Mouse (Mus musculus): Measurements from ENCODE around the gene Htra2. TPM values are rescaled to one million over a fixed set of nuclear protein-coding genes. Genes with fewer than 3 reads are reported as not detected.

Gene Htra2
- 51.1 and 64.9 TPM in 2 replicates for polyA plus RNA-seq (2014; fragmentation: Nextera tagmentation; extraction: Ambion mirVana)

DNA sequence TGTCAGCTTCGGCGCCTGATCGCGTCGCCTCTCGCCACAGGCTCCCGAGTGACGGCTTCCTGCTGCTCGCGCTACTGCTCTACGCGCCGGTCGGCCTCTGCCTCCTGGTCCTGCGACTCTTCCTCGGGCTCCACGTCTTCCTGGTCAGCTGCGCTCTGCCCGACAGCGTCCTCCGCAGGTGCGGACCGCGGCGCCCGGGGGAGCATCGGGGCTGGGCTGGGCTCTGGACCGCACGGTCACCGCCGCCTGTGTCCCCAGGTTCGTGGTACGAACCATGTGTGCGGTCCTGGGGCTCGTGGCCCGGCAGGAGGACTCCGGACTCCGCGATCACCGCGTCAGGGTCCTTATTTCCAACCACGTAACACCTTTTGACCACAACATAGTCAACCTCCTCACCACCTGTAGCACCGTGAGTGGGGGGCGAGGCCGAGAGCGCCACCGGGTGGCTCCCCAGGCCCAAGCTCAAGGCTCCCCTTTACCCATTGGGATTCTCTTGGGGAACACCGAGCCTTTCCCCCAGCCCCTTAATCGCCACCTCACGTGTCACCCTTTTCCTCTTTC lies at the start of gene Htra2:
TSS of gene Htra2 (minus strand) at position 403 of the 561 bp plus-strand sequence.
- H3K4me2 ChIP-seq (replicated peaks; ENCODE audit: low read depth, low read length) = peak within 1 kb of the TSS; percentile 95
- 0 out of 2 replicates have a peak, but pooled peaks have one; percentile 3 for ATAC-seq (ENCODE audit: low FRiP score, low TSS enrichment)
- H3K4me3 ChIP-seq (ENCODE audit: low read length) = peak within 1 kb of the TSS; percentile 70
- no peaks in the 10 kb centered on the region for H3K27me3 ChIP-seq (ENCODE audit: control insufficient read depth, insufficient read depth, low read length)
- peaks cover 20% of the 10 kb centered on the region for H3K4me1 ChIP-seq (ENCODE audit: control insufficient read depth, insufficient read depth, low read length)
- H3K9me3 ChIP-seq (ENCODE audit: control insufficient read depth, low read length) = no peaks in the 10 kb centered on the region
- H3K9ac ChIP-seq (ENCODE audit: low read depth, low read length) = peak within 1 kb of the TSS; percentile 91
- under 1% methylated on average over 50 of the region's 50 CpGs for WGBS
- H3K27ac ChIP-seq (ENCODE audit: low read depth, low read length) = peak within 1 kb of the TSS; percentile 79
- H3K36me3 ChIP-seq (ENCODE audit: control insufficient read depth, insufficient read depth, low read length) = peaks cover 41% of the 10 kb centered on the region

DNA sequence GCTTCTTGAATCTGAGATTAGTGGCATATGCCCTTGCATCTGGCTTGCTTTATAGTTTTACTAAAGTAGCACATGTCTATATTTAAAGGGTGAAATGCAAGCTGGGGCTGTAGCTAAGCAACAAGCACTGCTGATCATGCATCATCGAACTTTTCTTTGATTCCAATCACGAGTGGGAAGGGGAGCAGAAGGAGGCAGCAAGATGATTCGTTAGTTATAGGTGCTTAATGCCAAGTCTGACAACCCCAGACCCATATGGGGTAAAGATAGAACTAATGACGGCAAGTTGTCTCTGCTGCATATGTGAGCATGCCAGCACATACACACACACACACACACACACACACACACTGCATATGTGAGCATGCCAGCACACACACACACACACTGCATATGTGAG lies 49.1 kb upstream of the Htra2 start:
- no peaks in the 10 kb centered on the region for H3K27me3 ChIP-seq (ENCODE audit: control insufficient read depth, insufficient read depth, low read length)
- no peaks in the 10 kb centered on the region for H3K36me3 ChIP-seq (ENCODE audit: control insufficient read depth, insufficient read depth, low read length)
- no peak for ATAC-seq (ENCODE audit: low FRiP score, low TSS enrichment)
- H3K27ac ChIP-seq (ENCODE audit: low read depth, low read length) = no peak overlapping the region
- no peak overlapping the region for H3K4me2 ChIP-seq (replicated peaks; ENCODE audit: low read depth, low read length)
- 73% methylated on average over 4 of the region's 4 CpGs for WGBS
- H3K4me1 ChIP-seq (ENCODE audit: control insufficient read depth, insufficient read depth, low read length) = peaks cover 15% of the 10 kb centered on the region
- H3K9me3 ChIP-seq (ENCODE audit: control insufficient read depth, low read length) = no peaks in the 10 kb centered on the region
- no peak overlapping the region for H3K9ac ChIP-seq (ENCODE audit: low read depth, low read length)
- no peak overlapping the region for H3K4me3 ChIP-seq (ENCODE audit: low read length)

DNA sequence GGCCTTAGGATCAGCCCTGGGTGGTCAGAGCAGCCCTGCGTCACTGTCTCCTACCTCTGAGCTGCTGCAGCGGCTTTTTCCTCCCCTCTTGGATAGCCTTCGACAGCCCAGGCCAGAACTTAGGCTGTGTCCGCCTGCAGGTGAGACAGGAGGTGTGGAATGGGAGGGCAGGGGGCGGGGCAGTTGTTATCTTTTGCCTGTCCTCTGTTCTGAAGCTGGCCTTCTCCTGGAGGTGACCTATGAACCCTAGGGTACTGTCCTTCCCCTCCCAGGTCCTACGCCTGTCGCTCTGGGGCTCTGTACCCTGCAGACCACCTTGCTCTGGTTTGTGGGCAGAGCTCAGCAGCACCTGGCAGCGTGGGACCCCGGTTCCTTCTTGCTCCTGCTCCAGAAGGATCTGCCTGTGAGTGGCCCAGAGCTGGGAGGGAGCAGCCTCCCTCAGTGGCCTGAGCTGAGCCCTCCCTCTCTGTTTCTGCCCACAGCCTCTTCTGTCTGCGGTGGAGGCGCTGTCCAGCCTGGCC lies 48.1 kb upstream of the Htra2 start:
- Histone ChIP-seq H3K27me3 (ENCODE audit: control insufficient read depth, insufficient read depth, low read length) (no peaks in the 10 kb centered on the region), H3K4me3 (ENCODE audit: low read length) (no peak overlapping the region), H3K9ac (ENCODE audit: low read depth, low read length) (no peak overlapping the region; the same call in 1 of the 2 replicates), H3K4me1 (ENCODE audit: control insufficient read depth, insufficient read depth, low read length) (peaks cover 11% of the 10 kb centered on the region), H3K27ac (ENCODE audit: low read depth, low read length) (no peak overlapping the region), H3K4me2 (replicated peaks; ENCODE audit: low read depth, low read length) (no peak overlapping the region; the same call in 1 of the 2 replicates), H3K9me3 (ENCODE audit: control insufficient read depth, low read length) (no peaks in the 10 kb centered on the region), H3K36me3 (ENCODE audit: control insufficient read depth, insufficient read depth, low read length) (no peaks in the 10 kb centered on the region)
- 48% methylated on average over 11 of the region's 11 CpGs for WGBS
- ATAC-seq (ENCODE audit: low FRiP score, low TSS enrichment) = no peak

DNA sequence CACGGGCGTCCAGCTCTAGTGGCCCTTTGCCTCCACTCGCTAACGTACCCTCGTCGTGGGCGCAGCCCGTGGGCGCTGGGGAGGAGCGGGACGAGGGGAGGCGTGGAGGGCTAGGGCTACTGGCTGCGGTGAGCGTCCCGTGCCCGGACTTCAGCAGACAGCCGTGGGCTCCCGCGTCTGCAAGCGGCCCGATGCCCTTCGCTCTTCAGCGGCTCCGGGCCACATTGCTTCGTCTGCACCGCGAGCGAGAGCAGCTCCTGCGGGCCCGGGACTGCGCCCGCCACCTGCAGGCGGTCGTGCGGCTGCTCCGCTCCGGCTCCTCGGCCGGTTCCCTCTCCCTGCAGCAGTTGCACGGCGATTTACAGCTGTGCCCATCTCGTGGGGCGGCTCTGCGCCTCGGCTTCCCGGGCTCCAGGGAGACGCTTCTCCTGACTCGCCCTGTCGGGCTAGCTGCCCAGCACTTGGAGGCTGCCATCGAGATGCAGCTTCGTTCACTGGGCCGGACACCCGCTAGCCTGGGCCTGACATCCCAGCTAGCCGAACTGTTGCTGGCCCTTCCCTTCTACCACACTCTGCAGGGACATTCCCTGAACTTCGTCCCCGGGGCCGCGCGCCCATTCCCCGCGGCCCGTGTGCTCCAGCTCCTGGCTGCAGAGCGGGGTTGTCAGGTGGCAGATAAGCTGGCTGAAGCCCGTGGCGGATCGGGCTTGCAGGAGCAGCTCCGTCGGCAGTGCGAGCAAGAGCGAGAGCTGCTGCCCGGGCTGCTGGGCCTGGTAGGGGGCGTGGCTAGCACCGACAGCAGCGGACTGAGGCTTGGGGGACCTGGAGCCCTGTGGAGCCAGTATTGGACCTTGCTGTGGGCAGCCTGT lies 46.8 kb upstream of the Htra2 start:
- peak; percentile 80 for ATAC-seq (ENCODE audit: low FRiP score, low TSS enrichment)
- WGBS = under 1% methylated on average over 73 of the region's 74 CpGs
- H3K4me1 ChIP-seq (ENCODE audit: control insufficient read depth, insufficient read depth, low read length) = peaks cover 11% of the 10 kb centered on the region
- no peaks in the 10 kb centered on the region for H3K36me3 ChIP-seq (ENCODE audit: control insufficient read depth, insufficient read depth, low read length)
- H3K27ac ChIP-seq (ENCODE audit: low read depth, low read length) = peak overlapping the region; percentile 12; the same call in 1 of the 2 replicates
- peak overlapping the region; percentile 99 for H3K4me2 ChIP-seq (replicated peaks; ENCODE audit: low read depth, low read length)
- H3K27me3 ChIP-seq (ENCODE audit: control insufficient read depth, insufficient read depth, low read length) = no peaks in the 10 kb centered on the region
- H3K9me3 ChIP-seq (ENCODE audit: control insufficient read depth, low read length) = no peaks in the 10 kb centered on the region
- peak overlapping the region; percentile 49 for H3K4me3 ChIP-seq (ENCODE audit: low read length)
- H3K9ac ChIP-seq (ENCODE audit: low read depth, low read length) = peak overlapping the region; percentile 64

DNA sequence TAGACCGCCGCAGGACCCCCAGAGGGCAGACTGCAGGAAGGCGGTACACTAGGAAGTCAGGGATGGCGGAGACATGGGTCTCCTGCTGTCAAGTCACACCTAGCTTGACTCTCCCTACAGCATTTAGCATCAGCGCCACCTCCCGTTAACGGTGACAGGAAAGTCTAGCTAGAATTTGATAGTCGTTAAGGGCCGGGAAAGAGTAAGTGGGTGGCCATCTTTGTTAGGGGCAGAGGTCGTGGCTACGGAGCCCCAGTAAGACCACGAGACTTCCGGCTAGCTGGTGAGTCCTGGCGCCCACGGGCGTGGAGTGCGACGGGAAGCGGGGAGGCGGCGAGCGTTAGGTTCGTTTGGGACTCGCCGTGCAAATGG lies 46.2 kb upstream of the Htra2 start, which contains the start of the genes Ccdc142 and Gm42688:
TSS of gene Ccdc142 (plus strand) at position 286 of the 372 bp plus-strand sequence.
TSS of gene Gm42688 (plus strand) at position 302 of the 372 bp plus-strand sequence.
- Histone ChIP-seq H3K27ac (ENCODE audit: low read depth, low read length) (peak within 1 kb of the TSS; percentile 12; the same call in 1 of the 2 replicates), H3K9ac (ENCODE audit: low read depth, low read length) (peak within 1 kb of the TSS; percentile 64), H3K4me3 (ENCODE audit: low read length) (peak within 1 kb of the TSS; percentile 49), H3K27me3 (ENCODE audit: control insufficient read depth, insufficient read depth, low read length) (no peaks in the 10 kb centered on the region), H3K4me1 (ENCODE audit: control insufficient read depth, insufficient read depth, low read length) (peaks cover 11% of the 10 kb centered on the region), H3K4me2 (replicated peaks; ENCODE audit: low read depth, low read length) (peak within 1 kb of the TSS; percentile 99), H3K36me3 (ENCODE audit: control insufficient read depth, insufficient read depth, low read length) (no peaks in the 10 kb centered on the region), H3K9me3 (ENCODE audit: control insufficient read depth, low read length) (no peaks in the 10 kb centered on the region)
- peak; percentile 86 for ATAC-seq (ENCODE audit: low FRiP score, low TSS enrichment)
- under 1% methylated on average over 25 of the region's 25 CpGs for WGBS

DNA sequence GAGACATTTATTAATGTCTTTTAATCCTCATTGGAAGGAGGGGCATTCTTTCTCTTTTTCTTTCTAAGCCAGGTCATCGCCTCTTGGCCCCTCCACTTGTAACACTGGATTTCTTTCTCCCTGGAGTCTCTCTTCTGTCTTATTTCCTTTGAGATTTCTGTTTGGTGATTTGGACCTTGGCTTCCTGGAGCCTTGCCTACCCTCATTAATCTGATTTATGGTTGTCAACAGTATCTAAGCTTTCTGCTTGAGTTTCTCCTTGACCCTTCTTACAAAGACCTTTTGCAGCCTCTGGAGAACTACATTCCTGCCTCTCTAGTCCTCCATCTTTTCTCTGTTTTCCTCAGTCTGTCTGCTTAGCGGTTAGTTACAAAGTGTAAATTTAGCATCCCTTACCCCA lies 43.3 kb upstream of the Htra2 start:
- WGBS = 23% methylated on average over 2 of the region's 2 CpGs
- Histone ChIP-seq H3K4me2 (replicated peaks; ENCODE audit: low read depth, low read length) (no peak overlapping the region), H3K4me3 (ENCODE audit: low read length) (no peak overlapping the region), H3K36me3 (ENCODE audit: control insufficient read depth, insufficient read depth, low read length) (no peaks in the 10 kb centered on the region), H3K27me3 (ENCODE audit: control insufficient read depth, insufficient read depth, low read length) (no peaks in the 10 kb centered on the region), H3K27ac (ENCODE audit: low read depth, low read length) (no peak overlapping the region; the same call in 1 of the 2 replicates), H3K4me1 (ENCODE audit: control insufficient read depth, insufficient read depth, low read length) (peaks cover 11% of the 10 kb centered on the region), H3K9me3 (ENCODE audit: control insufficient read depth, low read length) (no peaks in the 10 kb centered on the region; the same call in 1 of the 2 replicates), H3K9ac (ENCODE audit: low read depth, low read length) (no peak overlapping the region)
- no peak for ATAC-seq (ENCODE audit: low FRiP score, low TSS enrichment)

DNA sequence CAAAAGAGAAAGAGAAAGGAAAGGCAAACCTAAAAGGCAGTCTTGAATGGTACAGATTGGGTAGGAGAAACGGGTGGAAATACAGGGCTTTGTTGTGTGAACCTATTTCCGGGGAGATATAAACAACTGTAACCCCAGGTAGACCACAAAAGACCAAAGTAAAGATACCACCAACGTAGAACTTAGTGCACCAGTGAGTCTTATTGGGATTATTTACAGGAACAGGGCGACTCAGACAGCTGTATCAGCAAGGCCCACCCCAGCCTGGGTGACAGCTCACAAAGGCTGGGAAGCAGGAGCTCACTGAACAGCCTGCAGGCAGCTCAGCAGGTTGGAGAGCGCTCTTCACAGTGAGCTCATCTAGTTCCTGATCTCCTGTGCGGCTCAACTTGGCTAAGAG lies 40.9 kb upstream of the Htra2 start:
- Histone ChIP-seq H3K27me3 (ENCODE audit: control insufficient read depth, insufficient read depth, low read length) (no peaks in the 10 kb centered on the region), H3K4me1 (ENCODE audit: control insufficient read depth, insufficient read depth, low read length) (0 out of 2 replicates have a peak, but pooled peaks cover 5% of the 10 kb centered on the region), H3K27ac (ENCODE audit: low read depth, low read length) (no peak overlapping the region), H3K4me2 (replicated peaks; ENCODE audit: low read depth, low read length) (no peak overlapping the region), H3K9ac (ENCODE audit: low read depth, low read length) (no peak overlapping the region), H3K36me3 (ENCODE audit: control insufficient read depth, insufficient read depth, low read length) (no peaks in the 10 kb centered on the region), H3K4me3 (ENCODE audit: low read length) (no peak overlapping the region), H3K9me3 (ENCODE audit: control insufficient read depth, low read length) (no peaks in the 10 kb centered on the region; the same call in 1 of the 2 replicates)
- WGBS = 53% methylated on average over 6 of the region's 6 CpGs
- ATAC-seq (ENCODE audit: low FRiP score, low TSS enrichment) = no peak

DNA sequence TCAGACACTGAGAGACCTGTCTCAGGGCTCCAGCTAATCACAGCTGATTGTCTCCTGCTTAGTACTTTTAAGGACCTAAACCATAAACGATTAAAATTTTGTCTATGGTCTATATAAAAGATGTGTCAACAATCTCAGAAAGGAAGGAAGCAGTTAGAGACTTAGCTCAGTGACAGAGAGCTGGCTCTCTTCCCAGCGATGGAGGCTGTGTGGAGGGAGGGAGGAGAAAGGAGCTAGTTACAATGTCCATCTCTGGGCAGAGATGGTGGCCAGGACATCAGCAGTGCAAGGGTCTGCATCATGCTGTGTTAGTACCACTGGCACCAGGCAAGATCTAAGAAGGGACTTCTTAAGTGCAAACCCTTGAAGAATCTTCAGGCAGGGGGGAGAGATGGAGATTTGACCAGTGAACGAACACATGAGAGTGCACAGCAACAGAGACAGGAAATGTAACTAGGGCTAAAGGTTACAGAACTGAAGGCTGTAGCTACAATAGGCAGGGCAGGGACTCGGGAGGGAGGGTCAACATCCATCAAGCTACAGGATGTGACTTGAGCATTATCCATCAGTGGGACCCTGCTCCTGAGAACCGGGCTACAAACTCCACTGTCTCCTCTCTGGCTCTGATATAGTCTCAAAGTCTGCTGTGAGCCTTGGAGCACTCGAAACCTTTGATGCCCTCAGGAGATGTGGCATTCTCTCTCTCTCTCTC lies 37.5 kb upstream of the Htra2 start:
- 35% methylated on average over 6 of the region's 6 CpGs for WGBS
- Histone ChIP-seq H3K9me3 (ENCODE audit: control insufficient read depth, low read length) (no peaks in the 10 kb centered on the region; the same call in 1 of the 2 replicates), H3K9ac (ENCODE audit: low read depth, low read length) (no peak overlapping the region), H3K36me3 (ENCODE audit: control insufficient read depth, insufficient read depth, low read length) (no peaks in the 10 kb centered on the region), H3K4me2 (replicated peaks; ENCODE audit: low read depth, low read length) (no peak overlapping the region), H3K4me3 (ENCODE audit: low read length) (no peak overlapping the region), H3K4me1 (ENCODE audit: control insufficient read depth, insufficient read depth, low read length) (peaks cover 10% of the 10 kb centered on the region; the same call in 1 of the 2 replicates), H3K27ac (ENCODE audit: low read depth, low read length) (no peak overlapping the region), H3K27me3 (ENCODE audit: control insufficient read depth, insufficient read depth, low read length) (peaks cover 12% of the 10 kb centered on the region; the same call in 1 of the 2 replicates)
- ATAC-seq (ENCODE audit: low FRiP score, low TSS enrichment) = no peak
